Mouse (Mus musculus): Measurements from ENCODE around the gene Hivep3. TPM values are rescaled to one million over a fixed set of nuclear protein-coding genes. Genes with fewer than 3 reads are reported as not detected.

Hivep3 gene
- total RNA-seq, 2 experiments from 2014 or later = 6.9 to 9.9 TPM

DNA sequence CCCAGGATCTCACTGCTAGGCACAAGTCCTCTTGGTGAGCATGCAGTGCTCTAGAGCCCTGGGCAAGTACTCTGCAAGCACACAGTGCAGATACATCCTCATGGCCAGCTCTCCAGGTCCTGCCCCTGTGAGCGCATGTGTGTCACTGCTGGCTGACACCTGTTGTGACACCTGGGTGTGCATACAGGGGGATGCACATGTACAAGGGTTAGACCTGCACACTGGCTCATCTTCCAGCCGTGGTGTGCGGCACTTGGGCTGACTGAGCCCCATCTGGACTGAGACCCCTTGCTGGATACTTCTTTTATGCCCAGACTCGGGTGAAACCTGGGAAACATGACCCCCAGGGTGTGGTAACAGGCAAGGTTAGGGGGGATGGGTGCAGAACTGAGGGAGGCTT lies 314.7 kb downstream of the Hivep3 start:
- no peak for DNase-seq (ENCODE audit: low spot score in 2 of 2)

DNA sequence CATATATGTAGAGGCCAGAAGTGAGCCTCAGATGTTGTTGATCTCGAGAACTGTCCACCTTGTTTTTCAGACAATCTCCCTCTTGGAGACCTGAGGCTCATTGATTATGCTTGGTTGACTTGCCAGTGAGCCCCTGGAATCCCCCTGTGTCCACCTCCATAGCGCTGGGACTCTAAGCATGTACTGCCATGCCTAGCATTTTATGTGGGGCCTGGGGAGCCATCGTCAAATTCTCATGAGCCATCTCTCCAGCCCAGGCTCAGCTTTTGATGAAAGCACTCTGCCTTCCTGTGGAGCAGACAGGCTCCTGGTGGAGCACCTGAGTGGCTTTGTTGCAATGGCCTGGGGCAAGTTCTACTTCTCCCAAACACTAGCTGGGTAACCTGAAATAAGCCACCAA lies 316.3 kb downstream of the Hivep3 start:
- DNase-seq (ENCODE audit: low spot score in 2 of 2) = no peak

DNA sequence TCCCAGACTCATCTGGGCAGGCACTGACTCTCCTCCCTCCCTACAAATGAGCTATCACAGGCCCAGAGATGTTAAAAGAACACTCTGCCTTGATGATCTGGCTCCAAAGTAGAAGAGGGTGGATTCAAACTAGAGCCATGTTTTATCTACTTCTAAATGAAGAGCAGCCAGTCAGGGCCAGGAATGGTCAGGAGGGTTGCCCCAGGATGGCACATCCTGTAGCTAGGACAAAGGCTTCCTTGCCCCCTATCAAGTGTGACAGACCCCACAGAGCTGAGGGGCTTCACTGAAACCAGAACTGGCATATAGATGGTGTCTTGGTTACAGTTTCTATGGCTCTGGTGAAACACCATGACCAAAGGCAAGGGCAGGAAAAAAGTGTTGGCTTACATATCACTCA lies 318.9 kb downstream of the Hivep3 start:
- DNase-seq (ENCODE audit: low spot score in 2 of 2) = no peak

DNA sequence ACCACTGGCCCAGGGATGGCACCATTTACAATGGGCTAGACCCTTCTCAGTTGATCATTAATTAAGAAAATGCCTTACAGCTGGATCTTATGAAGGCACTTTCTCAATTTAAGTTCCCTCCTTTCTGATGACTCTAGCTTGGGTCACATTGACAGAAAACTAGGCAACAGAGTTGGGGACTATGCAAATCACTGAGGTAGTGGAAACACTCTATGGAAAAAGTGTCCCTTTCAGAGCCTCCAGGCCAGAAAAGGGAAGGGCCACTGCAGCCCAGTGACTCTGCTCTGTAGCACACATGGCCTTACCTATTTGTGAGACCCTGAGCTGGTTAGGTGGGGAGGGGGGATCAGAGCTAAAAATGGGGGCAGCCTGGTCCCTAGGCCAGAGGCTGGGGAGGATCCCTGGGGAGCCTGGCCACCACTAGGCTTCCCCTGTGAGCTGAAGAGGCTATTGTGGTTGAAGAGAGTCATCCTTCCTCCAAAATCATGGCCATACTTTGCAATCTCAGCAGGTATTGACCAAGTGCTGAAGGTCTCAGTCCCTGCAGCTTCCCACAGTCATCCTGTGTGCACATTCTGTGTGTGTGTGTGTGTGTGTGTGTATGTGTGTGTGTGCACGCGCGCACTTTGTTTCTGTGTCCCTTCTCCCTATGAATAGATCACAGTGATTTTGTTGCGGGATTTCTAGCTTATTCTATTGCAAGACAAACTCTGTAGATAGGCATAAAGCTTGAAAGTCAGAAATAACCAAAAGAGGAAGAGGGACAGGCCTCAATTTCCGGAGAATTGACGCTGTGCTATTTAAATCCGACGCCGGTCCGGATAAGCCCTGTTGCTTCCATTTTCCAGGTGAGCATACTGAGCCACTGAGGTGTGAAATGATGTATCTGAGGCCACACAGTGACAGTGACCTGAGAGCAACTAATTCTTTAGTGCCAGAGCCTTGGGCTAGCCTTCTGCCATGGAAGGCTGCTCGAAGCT lies 319.7 kb downstream of the Hivep3 start:
- DNase-seq (ENCODE audit: low spot score in 2 of 2) = no peak

DNA sequence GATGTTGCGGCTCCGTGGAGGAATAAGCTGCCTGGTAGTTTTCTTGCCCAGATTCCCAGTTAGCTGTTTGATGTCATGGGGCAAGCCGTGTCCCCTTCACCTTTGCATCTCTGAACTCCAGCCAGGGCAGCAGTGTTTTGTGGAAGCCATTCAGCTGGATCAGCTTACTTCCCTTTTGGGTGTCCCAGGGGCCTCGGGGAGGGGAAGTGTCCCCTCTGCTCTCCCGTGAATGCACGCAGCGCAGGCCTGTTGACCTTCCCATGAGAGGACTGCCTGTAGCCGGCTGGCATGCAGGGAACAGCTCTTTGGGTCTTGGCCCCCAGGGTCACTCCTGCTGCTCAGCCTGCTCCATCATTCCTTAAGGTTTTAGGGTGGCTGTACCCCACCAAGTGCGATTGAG lies 320.6 kb downstream of the Hivep3 start:
- no peak for DNase-seq (ENCODE audit: low spot score in 2 of 2)

DNA sequence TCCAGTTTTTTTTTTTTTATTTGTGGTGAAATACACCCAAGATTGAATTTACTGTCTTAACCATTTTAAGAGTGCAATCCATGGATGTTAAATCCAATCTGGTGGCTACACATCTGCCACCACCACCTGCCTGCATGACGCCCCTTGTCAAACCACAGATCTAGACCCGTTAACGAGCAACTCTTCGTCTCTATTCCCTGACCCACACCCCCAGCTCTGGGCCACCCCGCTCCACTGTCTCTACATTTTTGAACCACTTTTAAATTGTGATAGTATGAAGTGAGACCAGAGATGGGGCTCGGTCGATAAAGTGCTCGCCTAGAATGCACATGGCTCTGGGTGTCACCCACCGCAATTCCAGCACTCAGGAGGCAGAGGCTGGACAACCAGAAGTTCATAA lies 322.9 kb downstream of the Hivep3 start:
- no peak for DNase-seq (ENCODE audit: low spot score in 2 of 2)

DNA sequence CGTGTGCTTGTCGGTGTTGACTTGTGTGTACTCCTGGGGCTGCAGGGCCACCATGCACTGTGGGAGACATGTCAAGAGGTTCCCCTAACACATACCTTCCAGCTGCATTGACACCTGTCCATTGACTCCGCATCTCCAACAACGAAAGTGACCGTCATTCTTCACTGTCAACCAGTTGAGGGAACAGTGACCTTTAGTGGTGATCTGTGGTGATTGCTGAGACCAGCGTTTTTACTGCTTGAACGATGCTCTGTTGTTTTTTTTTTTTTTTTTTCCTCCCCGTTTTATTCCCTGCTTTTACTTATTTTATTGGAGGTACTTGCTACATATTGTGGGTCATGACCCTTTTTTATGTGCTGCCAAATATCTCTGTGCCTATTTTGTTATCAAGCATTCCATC lies 323.9 kb downstream of the Hivep3 start:
- no peak for DNase-seq (ENCODE audit: low spot score in 2 of 2)

DNA sequence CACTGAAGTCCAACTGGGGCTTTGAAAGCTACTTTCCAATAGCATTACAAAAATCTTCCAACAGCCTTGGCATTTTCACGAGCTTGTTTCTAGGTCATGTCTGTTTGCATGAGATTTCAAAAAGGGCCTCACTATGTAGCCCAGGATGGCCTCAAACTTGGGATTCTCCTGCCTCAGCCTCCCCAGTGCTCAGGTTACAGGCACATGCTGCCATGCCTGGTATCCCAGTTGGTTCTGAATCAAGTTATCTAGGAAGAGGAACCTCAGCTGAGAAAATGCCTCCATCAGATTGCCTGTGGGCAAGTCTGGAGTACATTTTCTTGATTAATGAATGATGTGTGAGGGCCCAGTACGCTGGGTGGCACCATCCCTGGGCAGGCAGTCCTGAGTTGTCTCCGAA lies 324.6 kb downstream of the Hivep3 start:
- no peak for DNase-seq (ENCODE audit: low spot score in 2 of 2)

DNA sequence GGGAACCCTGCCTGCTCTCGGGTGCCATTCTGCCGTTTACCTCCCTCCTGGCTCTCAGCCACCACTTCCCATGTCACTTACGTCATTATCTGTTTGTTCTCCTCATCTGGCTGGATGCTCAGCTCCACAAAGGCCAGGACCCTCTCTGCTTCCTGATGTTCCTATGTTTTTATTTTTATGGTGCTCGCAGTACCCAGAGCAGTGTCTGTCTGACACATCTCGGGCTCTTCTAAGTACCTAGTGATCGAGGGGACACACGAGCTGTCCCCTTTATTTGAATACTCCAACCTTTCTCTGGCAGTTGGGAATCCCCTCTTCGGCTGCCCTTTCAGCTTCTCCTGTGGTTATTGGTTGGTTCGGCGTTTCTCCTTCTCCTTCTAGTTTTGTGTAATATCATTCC lies 325.2 kb downstream of the Hivep3 start:
- no peak for DNase-seq (ENCODE audit: low spot score in 2 of 2)

DNA sequence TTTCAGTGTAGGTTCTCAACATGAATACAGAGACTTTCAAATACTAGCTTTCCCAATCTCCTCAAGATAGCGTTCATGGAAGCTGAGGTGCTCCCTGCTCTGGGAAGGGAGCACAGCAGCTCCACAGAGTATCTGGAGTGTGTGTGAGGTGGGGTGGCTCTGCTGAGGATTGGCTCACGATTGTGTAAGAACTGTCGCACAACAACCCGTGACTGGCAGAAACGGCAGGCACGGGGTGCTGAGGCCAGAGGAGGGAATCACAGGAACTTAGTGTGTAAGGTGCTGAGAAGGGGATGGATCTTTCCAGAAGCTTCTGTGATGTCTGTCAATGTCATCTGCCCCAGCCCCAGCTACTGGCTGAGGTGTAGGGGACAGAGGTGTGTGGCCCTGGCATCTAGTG lies 328.1 kb downstream of the Hivep3 start:
- no peak for DNase-seq (ENCODE audit: low spot score in 2 of 2)

DNA sequence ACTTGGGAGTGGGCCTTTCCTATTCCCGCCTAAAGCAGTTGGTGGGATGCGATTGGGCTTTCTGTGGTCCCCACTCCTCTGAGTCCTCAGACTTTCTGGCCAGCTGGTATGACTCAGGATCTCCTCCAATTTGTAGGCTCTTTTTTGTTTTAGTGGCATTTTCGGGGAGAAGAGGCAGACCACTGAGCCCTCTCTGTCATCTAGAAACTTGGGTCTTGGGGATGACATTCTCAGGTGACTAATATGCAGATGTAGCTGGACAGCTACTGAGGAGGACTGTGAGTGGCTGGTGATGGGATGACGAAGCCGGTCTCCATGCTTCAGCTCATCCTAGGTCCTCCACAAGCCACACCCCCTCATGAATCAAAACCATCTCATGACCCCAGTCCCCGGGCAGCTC lies 328.6 kb downstream of the Hivep3 start:
- no peak for DNase-seq (ENCODE audit: low spot score in 2 of 2)

DNA sequence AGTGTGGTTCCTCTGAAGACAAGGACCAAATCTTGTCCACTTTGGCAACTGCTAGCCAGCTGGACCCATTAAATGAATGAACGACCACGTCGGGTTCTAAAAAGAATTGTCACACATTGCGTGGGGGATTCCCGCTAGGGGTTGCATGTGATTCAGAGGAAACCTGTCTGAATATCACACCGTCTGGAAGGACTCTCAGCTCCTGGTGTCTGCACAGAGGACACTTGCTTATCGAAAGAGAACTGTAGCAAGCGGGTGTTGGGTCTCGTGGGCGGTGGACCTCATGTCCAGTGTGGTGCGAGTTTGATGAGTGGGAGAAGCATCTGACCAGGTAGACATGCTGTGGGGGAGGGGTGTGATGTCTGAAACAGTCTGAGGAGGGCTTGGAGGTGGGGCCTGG lies 329.2 kb downstream of the Hivep3 start:
- DNase-seq (ENCODE audit: low spot score in 2 of 2) = no peak

DNA sequence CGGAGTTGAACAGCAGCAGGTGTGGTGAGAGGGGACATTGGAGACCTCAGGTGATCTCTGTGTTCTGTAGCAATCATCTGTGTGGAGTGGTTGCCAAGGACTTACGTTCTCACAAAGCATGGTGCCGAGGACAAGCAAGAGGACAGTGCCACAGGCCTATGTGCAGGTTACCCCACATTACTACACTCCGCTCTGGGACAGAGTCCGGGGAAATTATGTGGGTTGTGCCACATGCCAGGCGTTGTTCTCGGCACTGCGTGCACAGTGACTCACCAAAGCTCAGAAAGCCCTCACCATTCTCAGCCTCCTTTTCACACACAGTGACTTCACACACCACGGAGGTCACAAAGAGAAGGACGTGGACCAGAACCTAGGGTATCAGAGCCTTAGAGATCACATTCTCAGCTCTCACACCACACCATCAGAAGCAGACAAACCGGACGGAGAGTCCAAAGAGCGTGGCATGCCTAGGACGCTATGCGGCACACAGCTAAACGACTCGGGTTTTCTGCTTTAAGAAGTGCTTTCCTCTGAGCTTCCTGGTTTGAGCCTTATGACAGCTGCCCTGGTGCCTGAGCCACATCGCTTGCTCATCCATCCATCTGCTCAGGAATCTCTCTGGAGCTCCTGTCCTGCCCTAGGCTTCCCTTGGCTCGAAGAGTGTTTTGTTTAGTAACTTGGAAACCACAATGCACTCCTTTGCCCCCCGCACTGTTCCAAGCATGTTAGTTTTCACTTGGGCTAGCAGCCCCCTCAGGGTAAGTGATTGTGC lies 330.0 kb downstream of the Hivep3 start:
- no peak for DNase-seq (ENCODE audit: low spot score in 2 of 2)

DNA sequence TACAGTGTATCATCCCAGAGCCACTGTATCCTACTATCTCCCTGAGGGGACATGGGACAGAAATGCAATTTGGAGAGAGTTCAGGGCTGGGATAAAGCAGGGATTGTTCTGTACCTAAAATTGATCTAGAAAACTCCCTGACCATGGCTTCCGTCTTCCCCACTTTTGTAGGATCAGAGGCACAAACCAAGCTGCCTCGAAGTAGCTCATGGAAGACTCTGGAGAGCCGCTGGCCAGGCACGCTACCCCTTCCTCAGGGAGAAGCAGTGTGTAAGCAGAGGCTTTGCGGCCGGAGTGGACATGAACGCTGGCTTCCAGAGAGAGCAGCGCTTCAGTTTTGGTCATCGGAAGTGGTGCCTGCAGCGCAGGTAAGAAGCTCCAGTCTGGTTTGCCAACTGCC lies 331.1 kb downstream of the Hivep3 start, which contains the start of gene AL607142.1:
Gene AL607142.1, plus strand, starts transcription at position 301 of the 400 bp plus-strand sequence.
- DNase-seq (ENCODE audit: low spot score in 2 of 2) = no peak

DNA sequence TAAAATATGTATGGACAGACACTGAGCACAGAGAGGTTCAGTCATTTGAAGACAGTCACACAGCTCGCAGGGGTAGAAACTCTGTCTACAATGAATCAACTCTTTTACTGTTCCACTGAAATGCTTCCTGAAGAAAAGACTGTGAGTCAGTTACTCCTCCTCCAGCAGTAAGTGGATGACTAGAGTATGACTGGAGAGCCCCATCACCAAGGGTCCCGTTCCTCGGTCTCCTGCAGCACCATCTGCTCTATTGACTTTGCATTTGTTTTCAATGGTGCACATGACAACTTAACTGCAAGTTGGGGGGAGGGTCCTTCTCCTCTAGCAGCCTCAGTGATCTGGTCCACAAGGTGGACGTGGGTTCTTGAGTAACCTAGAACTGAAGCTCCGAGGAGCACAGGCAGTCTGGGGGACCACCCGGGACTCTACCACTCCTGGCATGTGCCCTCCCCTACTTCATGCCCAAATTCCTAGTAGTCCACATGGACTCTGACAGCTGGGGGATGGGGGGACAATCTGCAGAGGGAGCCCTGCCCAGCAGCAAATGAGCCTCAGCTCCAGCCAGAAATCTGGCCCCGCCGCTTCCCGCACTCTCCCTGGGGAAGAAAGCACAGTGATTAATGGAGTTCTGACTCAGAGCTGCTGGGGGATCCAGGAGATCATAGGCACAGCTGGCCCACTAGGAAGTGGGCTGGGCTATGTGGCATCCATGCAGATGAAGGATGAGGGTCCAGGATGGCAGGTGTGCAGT lies 333.4 kb downstream of the Hivep3 start:
- DNase-seq (ENCODE audit: low spot score in 2 of 2) = no peak

DNA sequence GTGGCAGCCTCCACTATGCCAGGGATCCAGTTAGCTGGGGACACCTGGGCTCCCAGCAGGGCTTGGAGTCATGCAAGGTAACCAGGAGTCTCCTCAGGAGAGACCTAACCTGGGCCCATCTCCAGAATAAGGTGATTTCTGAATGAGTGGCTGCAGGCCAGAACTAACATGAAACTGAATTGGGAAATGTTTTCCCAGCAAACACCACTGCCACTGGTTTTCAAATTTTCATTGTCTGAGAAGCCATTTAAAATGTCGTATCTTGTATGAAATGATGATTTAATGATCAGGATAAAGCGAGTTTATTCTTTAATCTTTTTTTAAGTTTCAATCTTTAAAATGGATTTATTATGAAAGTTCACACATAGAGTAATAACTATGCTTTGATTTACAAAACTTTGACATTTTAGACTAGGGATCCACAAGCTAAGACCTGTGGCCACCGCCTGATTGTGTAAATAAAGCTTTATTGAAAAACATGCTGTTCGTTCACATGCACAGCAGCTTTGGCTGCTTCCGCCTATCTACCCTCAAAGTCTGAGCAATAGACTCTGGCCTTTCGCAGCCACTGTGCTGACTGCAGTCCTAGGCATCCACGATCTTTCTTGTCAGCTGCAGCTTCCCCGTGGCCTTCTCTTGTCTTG lies 334.1 kb downstream of the Hivep3 start:
- DNase-seq (ENCODE audit: low spot score in 2 of 2) = no peak

DNA sequence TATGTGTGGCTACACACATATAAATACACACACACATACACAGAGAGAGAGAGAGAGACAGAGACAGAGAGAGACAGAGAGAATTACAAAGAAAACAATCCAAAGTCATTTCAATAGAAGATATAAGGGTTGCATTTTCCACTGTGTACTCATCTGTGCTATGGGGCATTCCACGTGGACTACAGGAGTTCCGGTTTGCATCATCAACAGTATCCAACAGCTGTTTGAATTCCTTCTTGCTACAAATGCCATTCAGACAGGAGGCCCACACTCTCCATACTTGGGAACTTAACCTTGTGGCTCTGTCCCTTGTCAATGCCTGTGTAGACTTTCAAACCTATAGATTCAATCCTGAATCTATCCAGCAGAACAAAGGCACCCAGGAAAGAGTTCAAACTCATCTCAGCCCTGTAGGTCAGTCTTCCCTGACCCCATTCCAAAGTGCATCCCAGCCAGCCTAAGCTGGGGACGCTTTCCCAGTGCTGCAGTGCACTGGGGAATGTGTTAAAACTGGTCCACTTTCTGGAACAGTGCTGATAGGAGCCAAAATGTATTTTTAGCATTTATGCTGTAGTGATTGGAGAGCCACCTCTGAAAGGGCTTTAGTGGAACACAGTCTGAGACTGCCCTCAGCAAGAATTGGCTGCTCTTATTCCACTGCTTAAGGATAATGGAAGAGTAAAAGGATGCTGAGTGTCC lies 335.4 kb downstream of the Hivep3 start:
- no peak for DNase-seq (ENCODE audit: low spot score in 2 of 2)

DNA sequence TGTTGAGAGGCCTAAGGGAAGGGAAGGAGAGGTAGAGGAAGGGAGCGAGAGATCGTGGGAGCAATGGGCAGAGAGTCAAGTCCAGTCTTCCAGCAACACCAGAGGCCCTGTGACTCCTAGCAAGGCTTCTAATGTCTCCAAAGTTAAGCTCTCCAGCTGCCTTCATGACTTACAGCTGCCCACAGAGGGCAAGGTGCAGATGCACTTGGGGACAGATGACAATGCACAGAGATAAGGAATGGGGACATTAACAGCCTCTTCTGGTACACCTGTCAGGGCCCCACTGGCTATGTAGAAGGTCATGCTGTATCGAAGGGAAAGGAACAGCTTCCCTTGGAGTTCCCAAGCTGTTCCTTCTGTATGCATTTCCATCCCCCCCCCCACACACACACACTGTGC lies 336.0 kb downstream of the Hivep3 start:
- DNase-seq (ENCODE audit: low spot score in 2 of 2) = no peak

DNA sequence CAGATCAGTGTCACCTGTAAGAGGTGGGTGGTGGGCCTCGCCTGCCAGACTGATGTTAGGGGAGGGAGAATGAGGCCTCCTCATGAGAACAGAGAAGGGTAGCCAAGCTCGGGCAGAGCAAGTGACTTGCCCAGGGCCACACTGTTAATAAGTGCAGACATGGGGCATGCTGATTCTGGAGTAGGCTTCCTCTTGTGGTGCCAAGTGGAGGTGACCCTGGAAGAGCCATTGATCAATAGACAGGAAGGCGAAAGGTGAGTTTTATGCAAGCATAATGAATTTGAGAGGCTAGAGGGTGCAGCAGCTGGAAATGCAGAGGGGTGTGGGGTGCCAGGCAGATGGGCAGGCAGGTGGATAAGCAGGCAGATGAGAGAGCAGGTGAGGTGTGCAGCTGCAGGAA lies 337.8 kb downstream of the Hivep3 start:
- no peak for DNase-seq (ENCODE audit: low spot score in 2 of 2)

DNA sequence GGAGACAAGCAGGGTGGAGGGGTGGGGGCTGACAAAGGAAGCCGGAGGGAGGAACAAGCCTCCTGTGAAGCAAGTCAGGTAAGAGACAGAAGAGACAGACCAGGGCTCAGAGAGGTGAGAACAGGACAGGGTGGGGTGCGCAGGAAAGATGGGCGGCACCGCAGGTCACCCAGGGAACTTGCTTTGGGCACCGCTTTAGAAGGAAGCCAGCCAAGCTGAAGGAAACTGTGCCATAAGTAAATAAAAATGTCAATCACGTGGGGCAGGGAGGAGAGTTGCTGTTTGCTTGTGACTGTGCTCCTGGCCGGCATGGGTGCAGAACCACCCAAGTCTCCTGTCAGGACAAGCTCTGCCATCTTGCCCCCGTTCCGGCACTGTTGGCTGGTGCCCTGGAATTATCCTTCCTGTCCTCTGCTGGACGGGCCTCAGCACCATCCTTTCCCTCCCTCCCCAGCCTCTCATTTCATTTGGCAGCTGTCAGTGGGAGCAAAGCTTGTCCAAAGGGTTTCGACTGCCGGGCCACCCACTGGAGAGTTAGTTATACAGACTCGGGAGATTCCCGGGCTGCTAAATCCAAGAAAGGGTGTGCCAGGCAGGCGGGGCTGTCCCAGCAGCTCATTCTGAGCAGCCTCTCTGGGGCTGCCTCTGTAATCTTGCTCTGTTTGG lies 338.4 kb downstream of the Hivep3 start:
- DNase-seq (ENCODE audit: low spot score in 2 of 2) = no peak

All from adrenal gland, adult 18-20 months (tissue).